Mouse (Mus musculus) intestine, postnatal 0 days (tissue): ENCODE measurements at regions not wholly inside any gene's neighbourhood (a gene's known extent, or its start where the extent isn't known, plus 50 kb on each side); places are given as distances from the start of the nearest gene placed in this dataset.
A peak's percentile ranks its signal among the peaks of the same experiment; 100 is the strongest.

Experiments
- ATAC-seq: fragments of 200-750 bp; cut with Nextera tagmentation; 2 replicates; pipeline ENCODE4 v1.8.0; 2017; ENCODE audit warnings: mild to moderate bottlenecking, moderate TSS enrichment, moderate library complexity
- H3K27ac ChIP-seq: fragments of 300-500 bp; sonication (generic); 2 replicates; pipeline ENCODE4 v1.5.1; 2014; ENCODE audit warnings: mild to moderate bottlenecking, low read depth, low read length, moderate library complexity
- H3K27me3 ChIP-seq: fragments of 300-500 bp; sonication (generic); replicated peaks from 2 replicates; pipeline ENCODE4 v1.6.1; 2014; ENCODE audit warnings: low read length, mixed read lengths; ENCODE audit not compliant: control insufficient read depth, insufficient read depth
- H3K36me3 ChIP-seq: fragments of 300-500 bp; sonication (generic); 2 replicates; pipeline ENCODE4 v1.6.1; 2014; ENCODE audit warnings: mild to moderate bottlenecking, moderate library complexity; ENCODE audit not compliant: control insufficient read depth, insufficient read depth
- H3K4me1 ChIP-seq: fragments of 300-500 bp; sonication (generic); replicated peaks from 2 replicates; pipeline ENCODE4 v1.6.1; 2014; ENCODE audit warnings: antibody characterized with exemption, low read length, mixed read lengths; ENCODE audit not compliant: control insufficient read depth, insufficient read depth
- H3K4me2 ChIP-seq: fragments of 300-500 bp; sonication (generic); replicated peaks from 2 replicates; pipeline ENCODE4 v1.6.1; 2014; ENCODE audit warnings: low read depth, mild to moderate bottlenecking, moderate library complexity
- H3K4me3 ChIP-seq: fragments of 300-500 bp; sonication (generic); 2 replicates; pipeline ENCODE4 v1.5.1; 2014; ENCODE audit warnings: low read depth, low read length
- H3K9ac ChIP-seq: fragments of 300-500 bp; sonication (generic); 2 replicates; pipeline ENCODE4 v1.6.1; 2014; ENCODE audit warnings: mild to moderate bottlenecking, low read depth, low read length
- H3K9me3 ChIP-seq: fragments of 300-500 bp; sonication (generic); 2 replicates; pipeline ENCODE4 v1.6.1; 2016; ENCODE audit warnings: mixed run types; ENCODE audit not compliant: control insufficient read depth
- CTCF ChIP-seq: sonication (generic); IDR thresholded peaks from 2 replicates; pipeline ENCODE4 v1.5.1; 2016; ENCODE audit warnings: low read depth, mild to moderate bottlenecking, control low read depth, antibody characterized with exemption, moderate library complexity
- WGBS: fragments of 180-500 bp; shearing (Covaris S2); extraction: QIAGEN DNeasy Blood & Tissue Kit; methylation state at CpG from one replicate; pipeline ENCODE4 v1.1.7; 2014; 5-methylcytosine and 5-hydroxymethylcytosine counted together

DNA sequence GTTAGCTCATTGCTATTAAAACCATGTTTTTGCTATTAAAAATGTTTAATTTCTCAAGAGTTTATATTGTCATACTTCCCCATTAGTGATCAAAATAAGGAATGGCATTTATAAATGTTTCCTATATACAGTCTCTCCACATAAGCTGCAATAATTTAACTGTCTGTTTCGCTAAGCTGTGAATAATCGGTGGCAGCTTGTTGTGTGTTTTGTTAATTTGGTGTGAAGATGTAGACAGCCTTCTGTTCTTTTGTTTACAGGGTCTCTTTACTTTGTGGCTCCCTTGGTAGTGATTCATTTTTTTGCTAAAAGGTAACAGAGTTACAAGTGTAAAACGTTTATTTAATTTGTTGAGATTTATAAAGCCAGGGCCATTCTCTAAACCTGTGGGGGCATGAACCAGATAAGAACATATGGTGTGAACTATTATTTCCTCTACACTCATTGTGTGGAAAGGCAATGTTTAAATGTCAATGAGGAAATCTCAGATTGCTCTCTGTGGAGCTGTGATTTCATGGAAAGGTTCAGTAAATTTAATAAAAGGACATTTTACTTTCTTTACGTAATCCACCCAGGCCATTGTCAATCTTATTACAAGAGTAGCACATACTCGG, 108.9 kb upstream of the Pot1a start:
- no peak for ATAC-seq
- TF ChIP-seq CTCF, result no peak
- 68% methylated on average over 5 of the region's 5 CpGs for WGBS
- Histone ChIP-seq H3K9me3 (no peaks in the 10 kb centered on the region), H3K36me3 (no peaks in the 10 kb centered on the region), H3K4me1 (no peaks in the 10 kb centered on the region), H3K27me3 (no peaks in the 10 kb centered on the region), H3K4me2 (no peak overlapping the region), H3K4me3 (no peak overlapping the region), H3K27ac (no peak overlapping the region), H3K9ac (no peak overlapping the region)

DNA sequence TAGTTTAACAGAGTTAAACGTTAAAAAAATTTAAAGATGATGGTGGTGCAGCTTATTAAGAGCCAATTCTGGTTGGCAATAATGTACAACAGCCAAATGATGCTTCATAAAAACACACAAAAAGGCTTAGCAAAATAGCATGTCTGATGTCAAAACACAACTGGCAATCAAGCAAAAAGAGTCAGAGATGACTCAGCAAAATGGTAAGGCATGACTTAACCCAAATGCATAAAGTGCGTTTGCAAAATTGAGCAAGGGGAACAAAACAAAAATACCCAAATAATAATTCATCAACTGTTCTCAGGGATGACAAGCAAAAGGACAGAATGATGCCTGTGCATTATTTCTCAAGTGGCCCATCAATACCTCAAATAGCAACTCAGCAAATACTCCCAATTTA, 105.1 kb upstream of the Pot1a start:
- Histone ChIP-seq H3K9ac (no peak overlapping the region), H3K9me3 (no peaks in the 10 kb centered on the region), H3K4me1 (no peaks in the 10 kb centered on the region), H3K4me3 (no peak overlapping the region), H3K27ac (no peak overlapping the region), H3K4me2 (no peak overlapping the region), H3K36me3 (no peaks in the 10 kb centered on the region), H3K27me3 (no peaks in the 10 kb centered on the region)
- 79% methylated on average over 2 of the region's 2 CpGs for WGBS
- ATAC-seq, result no peak
- TF ChIP-seq CTCF, result no peak

DNA sequence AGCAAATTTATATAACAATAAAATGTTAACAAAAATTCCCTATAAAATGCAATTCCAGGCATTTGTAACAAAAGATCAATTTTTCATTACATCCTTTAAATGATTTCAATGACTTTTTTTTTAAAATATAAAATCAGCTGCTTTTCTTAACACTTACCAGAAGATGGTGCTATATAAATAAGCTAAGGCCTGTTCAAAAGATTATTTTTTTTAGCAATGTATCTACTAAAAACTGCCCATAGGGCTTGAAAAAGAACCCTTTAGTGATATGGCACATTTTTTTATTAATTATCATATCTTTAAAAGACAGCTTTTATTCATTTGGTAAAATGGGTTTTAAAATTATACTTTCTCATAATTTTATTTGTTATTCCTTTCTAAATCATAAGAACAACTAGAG, 90.9 kb upstream of the Pot1a start:
- Histone ChIP-seq H3K27ac (no peak overlapping the region), H3K4me3 (no peak overlapping the region), H3K9ac (no peak overlapping the region), H3K9me3 (no peaks in the 10 kb centered on the region), H3K4me1 (no peaks in the 10 kb centered on the region), H3K36me3 (no peaks in the 10 kb centered on the region), H3K27me3 (no peaks in the 10 kb centered on the region), H3K4me2 (no peak overlapping the region)
- ATAC-seq, result no peak
- no peak for TF ChIP-seq CTCF

DNA sequence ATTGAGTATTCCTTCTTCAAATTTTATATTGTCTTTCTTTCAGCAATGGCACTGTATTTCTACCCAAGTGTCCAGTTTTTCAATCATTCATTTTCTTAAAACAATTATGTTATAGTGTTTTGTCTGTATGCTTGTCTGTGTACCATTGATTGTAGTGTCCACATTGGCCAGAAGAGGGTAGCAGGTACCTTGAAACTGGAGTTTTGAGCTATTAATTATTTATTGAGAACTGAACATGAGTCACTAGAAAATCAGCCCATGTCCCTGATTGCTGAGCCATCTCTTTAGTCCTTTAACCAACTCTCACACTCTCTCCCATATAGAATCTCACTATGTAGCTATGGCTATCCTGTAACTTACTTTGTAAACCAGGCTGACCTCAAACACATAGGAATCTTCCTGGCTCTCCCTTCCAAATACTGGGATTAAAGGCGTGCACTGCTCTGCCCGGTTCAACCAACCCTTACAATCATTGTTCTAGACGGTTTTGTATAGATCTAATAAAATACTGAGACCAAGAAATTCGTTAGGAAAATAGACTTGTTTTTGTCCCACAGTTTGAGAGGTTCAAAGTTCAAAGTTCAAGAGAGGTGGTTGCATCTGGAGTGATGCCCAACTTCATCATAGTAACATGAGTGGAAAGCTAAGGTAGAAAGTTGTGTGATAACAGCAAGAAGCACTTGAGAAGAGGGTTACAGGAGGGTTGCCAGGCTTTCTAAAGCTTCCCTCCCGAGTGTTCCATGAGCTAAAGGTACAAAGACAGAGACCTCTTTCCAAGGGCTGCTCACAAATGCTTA, 85.6 kb upstream of the Pot1a start:
- Histone ChIP-seq H3K4me3 (no peak overlapping the region), H3K9me3 (no peaks in the 10 kb centered on the region), H3K27me3 (no peaks in the 10 kb centered on the region), H3K9ac (no peak overlapping the region), H3K4me2 (no peak overlapping the region), H3K36me3 (no peaks in the 10 kb centered on the region), H3K27ac (no peak overlapping the region), H3K4me1 (no peaks in the 10 kb centered on the region)
- no peak for ATAC-seq
- 59% methylated on average over 5 of the region's 5 CpGs for WGBS
- TF ChIP-seq CTCF, result peak; percentile 30; the same call in 1 of the 2 replicates

DNA sequence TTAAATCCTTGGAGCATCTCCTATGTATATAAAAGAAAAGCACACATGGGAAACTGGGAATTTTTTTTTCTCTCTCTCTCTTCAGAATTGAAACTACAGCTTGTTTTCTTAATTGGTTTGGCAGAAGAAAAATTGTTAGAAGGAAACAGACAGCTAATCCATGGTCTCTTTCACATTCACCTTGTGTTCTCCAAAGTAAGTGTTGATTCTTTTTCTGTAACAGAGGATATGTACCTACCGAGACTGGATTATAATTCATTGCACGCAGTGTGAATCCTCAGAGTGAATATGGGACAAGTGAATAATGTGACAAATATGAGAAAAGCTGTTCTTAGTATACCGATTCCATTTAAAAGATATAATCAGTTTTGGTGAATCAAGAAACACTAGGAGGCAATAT, 58.9 kb upstream of the Pot1a start:
- no peaks in the 10 kb centered on the region for H3K4me1 ChIP-seq
- no peaks in the 10 kb centered on the region for H3K9me3 ChIP-seq
- no peak overlapping the region for H3K27ac ChIP-seq
- H3K36me3 ChIP-seq, result no peaks in the 10 kb centered on the region
- H3K9ac ChIP-seq, result no peak overlapping the region
- TF ChIP-seq CTCF, result no peak
- H3K27me3 ChIP-seq, result no peaks in the 10 kb centered on the region
- no peak for ATAC-seq
- no peak overlapping the region for H3K4me3 ChIP-seq
- H3K4me2 ChIP-seq, result no peak overlapping the region
- WGBS, result 93% methylated on average over 3 of the region's 3 CpGs
